Mouse (Mus musculus) layer of hippocampus, adult 9-11 months (tissue): ENCODE data around the gene Dpysl4.

Experiments used
- DNase-seq: peaks from one replicate; pipeline ENCODE4 v3.0.0; 2022

The Dpysl4 gene

GRCm38 (mm10) chr7:139085629-139086194 lies at the start of gene Dpysl4:
TSS of gene Dpysl4 (plus strand) at chr7:139086001.
- DNase-seq = peak; percentile 90

- DNase-seq = no peak
These were observed 22.4 kb upstream of the Dpysl4 start for GRCm38 (mm10) chr7:139063406-139063805.

- peak; percentile 63 for DNase-seq
These were observed 17.6 kb upstream of the Dpysl4 start for GRCm38 (mm10) chr7:139068182-139068623.

GRCm38 (mm10) chr7:139074189-139074588 lies 11.6 kb upstream of the Dpysl4 start:
- DNase-seq = no peak

GRCm38 (mm10) chr7:139075054-139075794 lies 10.6 kb upstream of the Dpysl4 start:
- no peak for DNase-seq

GRCm38 (mm10) chr7:139077283-139077682 lies 8.5 kb upstream of the Dpysl4 start:
- no peak for DNase-seq

GRCm38 (mm10) chr7:139078181-139078580 lies 7.6 kb upstream of the Dpysl4 start:
- DNase-seq = no peak

GRCm38 (mm10) chr7:139079141-139079540 lies 6.7 kb upstream of the Dpysl4 start:
- DNase-seq = no peak

GRCm38 (mm10) chr7:139080714-139081113 lies 5.1 kb upstream of the Dpysl4 start:
- no peak for DNase-seq

- no peak for DNase-seq
These were observed 4.6 kb upstream of the Dpysl4 start for GRCm38 (mm10) chr7:139081158-139081557.

GRCm38 (mm10) chr7:139082281-139082680 lies 3.5 kb upstream of the Dpysl4 start:
- DNase-seq = no peak

GRCm38 (mm10) chr7:139084316-139084715 lies 1.5 kb upstream of the Dpysl4 start:
- no peak for DNase-seq

GRCm38 (mm10) chr7:139086195-139087158 lies 676 bp downstream of the Dpysl4 start:
- DNase-seq = no peak

- DNase-seq = peak; percentile 58
These were observed 2.0 kb downstream of the Dpysl4 start for GRCm38 (mm10) chr7:139087801-139088200.

- peak; percentile 58 for DNase-seq
These were observed 4.4 kb downstream of the Dpysl4 start for GRCm38 (mm10) chr7:139089892-139090874.

GRCm38 (mm10) chr7:139091681-139092080 lies 5.9 kb downstream of the Dpysl4 start:
- no peak for DNase-seq

- DNase-seq = no peak
These were observed 6.9 kb downstream of the Dpysl4 start for GRCm38 (mm10) chr7:139092676-139093075.

- DNase-seq = peak; percentile 78
These were observed 7.3 kb downstream of the Dpysl4 start for GRCm38 (mm10) chr7:139093124-139093523.

- no peak for DNase-seq
These were observed 8.0 kb downstream of the Dpysl4 start for GRCm38 (mm10) chr7:139093781-139094180.

- no peak for DNase-seq
These were observed 9.0 kb downstream of the Dpysl4 start for GRCm38 (mm10) chr7:139094761-139095160.

GRCm38 (mm10) chr7:139095282-139095681 lies 9.5 kb downstream of the Dpysl4 start:
- DNase-seq = no peak

GRCm38 (mm10) chr7:139096399-139096798 lies 10.6 kb downstream of the Dpysl4 start:
- DNase-seq = no peak
